Comparison of ENCODE assay signal across 9 mouse cellular contexts in genomic region chr12:69497121-69497520, GRCm38 (mm10).
DNase-seq lines count a peak whose midpoint lies in the region; ATAC-seq lines count a peak whose summit lies in the region.
"Had no signal": no experiment of that assay in that cellular context is flagged by ENCODE, and none has a peak within 500 bp of the region (broad histone marks: within the 10 kb centered on the region; RNA-seq: fewer than 3 reads in every experiment).

No protein-coding gene starts in this region.

- peak overlapping the region; percentile 61 for H3K27ac ChIP-seq in heart, embryonic 13.5 days (replicated peaks)
- H3K27ac ChIP-seq: liver, embryonic 13.5 days had no signal

- no peaks in the 10 kb centered on the region for H3K36me3 ChIP-seq in heart, embryonic 13.5 days
- H3K36me3 ChIP-seq: liver, embryonic 13.5 days had no signal

- ATAC-seq in heart, embryonic 13.5 days (ENCODE audit: extremely low read depth, insufficient number of reproducible peaks, low FRiP score, low TSS enrichment) = no peak
- ATAC-seq in megakaryocyte, adult 5-6 weeks (ENCODE audit: poor library complexity, severe bottlenecking) = no peak
- ATAC-seq in CD4-positive, CD25-positive, alpha-beta regulatory T cell, adult 4 months = no peak

- H3K4me1 ChIP-seq in heart, embryonic 13.5 days = peaks cover 60% of the 10 kb centered on the region

- no peak overlapping the region for H3K9ac ChIP-seq in heart, embryonic 13.5 days
- H3K9ac ChIP-seq: liver, embryonic 13.5 days had no signal

- peak; percentile 43 to 71 for DNase-seq in layer of hippocampus, adult 18-20 months (ENCODE audit: low spot score in 2 of 2)
- no peak for DNase-seq in layer of hippocampus, postnatal 25 days (ENCODE audit: extremely low spot score in 1 of 2, low spot score in 1 of 2)
- DNase-seq in cerebellum, postnatal 25 days = peak; percentile 79 to 84
- peak; percentile 64 to 72 for DNase-seq in left cerebral cortex, postnatal 10 days (ENCODE audit: extremely low spot score in 1 of 2, low spot score in 2 of 2)
- DNase-seq in right cerebral cortex, adult 18-20 months = peak; percentile 61
- DNase-seq: liver, embryonic 13.5 days had no signal

- intact Hi-C loops in left cerebral cortex, postnatal 10 days (cut with DNase I) = no loop called here

- H3K4me2 ChIP-seq in heart, embryonic 13.5 days = 0 out of 2 replicates have a peak overlapping the region, but pooled peaks have one; percentile 2
- H3K4me2 ChIP-seq: liver, embryonic 13.5 days had no signal

- H3K4me3 ChIP-seq in heart, embryonic 13.5 days = no peak overlapping the region
- H3K4me3 ChIP-seq: liver, embryonic 13.5 days had no signal

- H3K9me3 ChIP-seq in heart, embryonic 13.5 days = no peaks in the 10 kb centered on the region
- H3K9me3 ChIP-seq: liver, embryonic 13.5 days had no signal

- 51% methylated on average over 7 of the region's 7 CpGs for WGBS in heart, embryonic 13.5 days

- no peaks in the 10 kb centered on the region for H3K27me3 ChIP-seq in heart, embryonic 13.5 days (replicated peaks)
- H3K27me3 ChIP-seq: liver, embryonic 13.5 days had no signal

Comparison
In these comparisons a context has a peak if more than half of its experiments do, and no peak if none do; other contexts are left out.
1. DNase-seq: peak in layer of hippocampus, adult 18-20 months (2 of 2), cerebellum, postnatal 25 days (2 of 2), left cerebral cortex, postnatal 10 days (2 of 2) and right cerebral cortex, adult 18-20 months (single experiment); none in layer of hippocampus, postnatal 25 days (0 of 2).